Mouse (Mus musculus): ENCODE data around the gene Epop. TPM values are rescaled to one million over a fixed set of nuclear protein-coding genes. Genes with fewer than 3 reads are reported as not detected.
"Not testable (repeated sequence)": the region's sequence is repeated elsewhere in the genome, so short reads cannot be mapped to it uniquely, and the experiment has no call there.

Epop gene
- polyA plus RNA-seq, 1 experiment = 39.3 TPM

DNA sequence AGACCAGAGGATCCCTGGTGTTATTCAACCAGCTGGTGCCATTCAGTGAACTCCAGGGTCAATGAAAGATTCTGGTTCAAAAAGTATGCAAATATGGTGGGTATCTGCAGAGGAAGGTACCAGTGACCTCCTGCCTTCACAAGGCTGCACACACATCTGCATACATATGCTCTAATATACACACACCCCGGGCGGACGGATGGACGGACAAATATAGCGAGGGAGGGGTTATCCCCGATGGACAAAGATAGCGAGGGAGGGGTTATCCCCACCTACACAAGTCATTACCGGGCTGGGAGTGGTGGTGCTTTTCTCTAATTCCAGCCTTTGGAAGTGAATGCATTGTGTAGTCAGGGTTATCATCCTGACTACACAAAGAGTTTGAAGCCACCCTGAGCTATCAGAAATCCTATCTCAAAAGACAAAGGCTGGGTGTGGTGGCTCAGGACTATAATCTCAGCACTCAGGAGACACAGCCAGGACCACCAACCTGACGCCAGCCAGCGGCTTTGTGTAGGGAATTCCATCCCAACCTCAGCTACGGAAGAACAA, 6.0 kb upstream of the Epop start:
- 0 out of 2 replicates have a peak, but pooled peaks have one; percentile 9 for TF ChIP-seq EP300 (IDR thresholded peaks at IDR 0.05; ENCODE audit: insufficient read depth, low read depth, low read length)
- no peak for TF ChIP-seq POLR2A (IDR thresholded peaks at IDR 0.05; ENCODE audit: insufficient read depth, low read length)
- no peak for TF ChIP-seq CTCF (IDR thresholded peaks at IDR 0.05; ENCODE audit: low read depth, low read length)
- Histone ChIP-seq H3K4me1 (ENCODE audit: control insufficient read depth, insufficient read depth, low read length) (peaks cover 2% of the 10 kb centered on the region), H3K9me3 (replicated peaks; ENCODE audit: control insufficient read depth, insufficient read depth, low read length, poor library complexity, severe bottlenecking) (no peaks in the 10 kb centered on the region), H3K27ac (ENCODE audit: insufficient read depth, low read length) (peak overlapping the region; percentile 85), H3K27me3 (ENCODE audit: control insufficient read depth, insufficient read depth, low read length, poor library complexity, severe bottlenecking) (no peaks in the 10 kb centered on the region), H3K4me3 (ENCODE audit: low read depth, low read length) (no peak overlapping the region), H3K9ac (ENCODE audit: low read depth, poor library complexity, severe bottlenecking) (peak overlapping the region; percentile 19; the same call in 1 of the 2 replicates), H3K36me3 (ENCODE audit: control insufficient read depth, insufficient read depth, low read length, poor library complexity, severe bottlenecking) (no peaks in the 10 kb centered on the region)

DNA sequence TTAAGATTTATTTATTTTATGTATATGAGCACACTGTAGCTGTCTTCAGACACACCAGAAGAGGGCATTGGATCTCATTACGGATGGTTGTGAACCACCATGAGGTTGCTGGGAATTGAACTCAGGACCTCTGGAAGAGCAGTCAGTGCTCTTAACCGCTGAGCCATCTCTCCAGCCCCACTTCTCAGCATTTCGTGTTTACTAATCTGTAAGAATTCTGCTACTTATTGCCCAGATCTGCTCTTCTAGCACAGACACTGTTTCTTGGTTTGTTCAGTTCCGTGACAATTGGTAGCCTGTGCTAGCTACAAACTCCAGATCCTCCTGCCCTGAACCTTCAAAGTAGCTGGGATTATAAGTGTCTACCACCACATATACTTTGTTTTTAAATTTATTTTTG, 2.9 kb upstream of the Epop start:
- not testable (repeated sequence) for H3K27me3 ChIP-seq (ENCODE audit: control insufficient read depth, insufficient read depth, low read length, poor library complexity, severe bottlenecking); H3K9me3 ChIP-seq (replicated peaks; ENCODE audit: control insufficient read depth, insufficient read depth, low read length, poor library complexity, severe bottlenecking); H3K9ac ChIP-seq (ENCODE audit: low read depth, poor library complexity, severe bottlenecking); H3K27ac ChIP-seq (ENCODE audit: insufficient read depth, low read length); H3K36me3 ChIP-seq (ENCODE audit: control insufficient read depth, insufficient read depth, low read length, poor library complexity, severe bottlenecking); H3K4me3 ChIP-seq (ENCODE audit: low read depth, low read length); H3K4me1 ChIP-seq (ENCODE audit: control insufficient read depth, insufficient read depth, low read length)

GRCm38 (mm10) chr11:97631938-97632337, 2.4 kb upstream of the Epop start:
- Histone ChIP-seq H3K36me3 (ENCODE audit: control insufficient read depth, insufficient read depth, low read length, poor library complexity, severe bottlenecking) (peaks cover 9% of the 10 kb centered on the region; the same call in 1 of the 2 replicates), H3K4me1 (ENCODE audit: control insufficient read depth, insufficient read depth, low read length) (peaks cover 2% of the 10 kb centered on the region), H3K27me3 (ENCODE audit: control insufficient read depth, insufficient read depth, low read length, poor library complexity, severe bottlenecking) (no peaks in the 10 kb centered on the region), H3K9ac (ENCODE audit: low read depth, poor library complexity, severe bottlenecking) (0 out of 2 replicates have a peak overlapping the region, but pooled peaks have one; percentile 28), H3K4me3 (ENCODE audit: low read depth, low read length) (no peak overlapping the region), H3K27ac (ENCODE audit: insufficient read depth, low read length) (no peak overlapping the region), H3K9me3 (replicated peaks; ENCODE audit: control insufficient read depth, insufficient read depth, low read length, poor library complexity, severe bottlenecking) (no peaks in the 10 kb centered on the region)
- no peak for TF ChIP-seq POLR2A (IDR thresholded peaks at IDR 0.05; ENCODE audit: insufficient read depth, low read length)
- peak; percentile 44; the same call in 1 of the 2 replicates for TF ChIP-seq EP300 (IDR thresholded peaks at IDR 0.05; ENCODE audit: insufficient read depth, low read depth, low read length)
- TF ChIP-seq CTCF (IDR thresholded peaks at IDR 0.05; ENCODE audit: low read depth, low read length) = peak; percentile 98

DNA sequence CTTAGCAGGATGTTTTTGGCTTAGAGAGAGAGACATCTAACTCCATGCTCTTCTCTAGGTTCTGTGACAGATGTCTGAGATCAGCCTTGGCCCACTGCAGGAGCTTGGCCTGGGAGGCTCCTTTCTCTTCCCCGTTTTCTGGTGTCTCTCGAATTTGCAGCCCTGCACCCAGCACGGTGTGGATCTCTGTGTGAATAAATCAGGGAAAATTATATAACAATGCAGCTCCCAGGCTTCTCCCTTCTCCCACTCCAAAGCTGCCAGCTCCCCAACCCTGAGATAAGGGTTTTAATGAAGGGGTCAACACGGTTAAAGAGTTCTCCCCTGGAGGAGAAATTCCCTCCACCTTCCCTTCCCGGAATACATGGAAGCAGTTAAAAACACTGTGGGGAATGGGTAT, 2.0 kb upstream of the Epop start:
- Histone ChIP-seq H3K9me3 (replicated peaks; ENCODE audit: control insufficient read depth, insufficient read depth, low read length, poor library complexity, severe bottlenecking) (no peaks in the 10 kb centered on the region), H3K4me3 (ENCODE audit: low read depth, low read length) (no peak overlapping the region), H3K9ac (ENCODE audit: low read depth, poor library complexity, severe bottlenecking) (peak overlapping the region; percentile 28; the same call in 1 of the 2 replicates), H3K4me1 (ENCODE audit: control insufficient read depth, insufficient read depth, low read length) (peaks cover 2% of the 10 kb centered on the region), H3K36me3 (ENCODE audit: control insufficient read depth, insufficient read depth, low read length, poor library complexity, severe bottlenecking) (peaks cover 9% of the 10 kb centered on the region; the same call in 1 of the 2 replicates), H3K27ac (ENCODE audit: insufficient read depth, low read length) (no peak overlapping the region), H3K27me3 (ENCODE audit: control insufficient read depth, insufficient read depth, low read length, poor library complexity, severe bottlenecking) (no peaks in the 10 kb centered on the region)
- TF ChIP-seq EP300 (IDR thresholded peaks at IDR 0.05; ENCODE audit: insufficient read depth, low read depth, low read length) (no peak), CTCF (IDR thresholded peaks at IDR 0.05; ENCODE audit: low read depth, low read length) (no peak), POLR2A (IDR thresholded peaks at IDR 0.05; ENCODE audit: insufficient read depth, low read length) (no peak)

DNA sequence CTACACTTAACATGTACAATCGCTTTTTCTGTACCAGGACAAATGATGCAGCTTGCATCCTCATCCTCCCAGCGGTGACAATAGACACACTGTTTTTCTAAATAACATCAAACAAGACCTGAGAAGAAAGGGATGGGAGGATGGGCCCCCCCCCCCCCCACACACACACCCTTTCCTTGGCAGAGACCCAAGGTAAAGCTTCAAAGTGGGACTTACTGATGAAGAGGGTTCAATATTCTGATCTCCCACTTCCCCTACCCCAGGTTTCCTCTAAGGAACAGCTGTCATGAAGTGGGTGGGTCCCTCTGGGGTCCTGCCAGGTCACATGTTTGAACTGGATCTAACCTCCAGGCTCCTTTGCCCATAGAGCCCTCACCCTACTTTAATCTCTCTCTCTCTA, 1.5 kb upstream of the Epop start:
- Histone ChIP-seq H3K27me3 (ENCODE audit: control insufficient read depth, insufficient read depth, low read length, poor library complexity, severe bottlenecking) (no peaks in the 10 kb centered on the region), H3K9ac (ENCODE audit: low read depth, poor library complexity, severe bottlenecking) (peak overlapping the region; percentile 28), H3K4me1 (ENCODE audit: control insufficient read depth, insufficient read depth, low read length) (no peaks in the 10 kb centered on the region), H3K36me3 (ENCODE audit: control insufficient read depth, insufficient read depth, low read length, poor library complexity, severe bottlenecking) (peaks cover 9% of the 10 kb centered on the region; the same call in 1 of the 2 replicates), H3K9me3 (replicated peaks; ENCODE audit: control insufficient read depth, insufficient read depth, low read length, poor library complexity, severe bottlenecking) (no peaks in the 10 kb centered on the region), H3K4me3 (ENCODE audit: low read depth, low read length) (no peak overlapping the region), H3K27ac (ENCODE audit: insufficient read depth, low read length) (no peak overlapping the region)
- TF ChIP-seq POLR2A (IDR thresholded peaks at IDR 0.05; ENCODE audit: insufficient read depth, low read length) (no peak), CTCF (IDR thresholded peaks at IDR 0.05; ENCODE audit: low read depth, low read length) (no peak), EP300 (IDR thresholded peaks at IDR 0.05; ENCODE audit: insufficient read depth, low read depth, low read length) (no peak)

GRCm38 (mm10) chr11:97628568-97629518, 659 bp downstream of the Epop start:
- Histone ChIP-seq H3K27me3 (ENCODE audit: control insufficient read depth, insufficient read depth, low read length, poor library complexity, severe bottlenecking) (no peaks in the 10 kb centered on the region), H3K27ac (ENCODE audit: insufficient read depth, low read length) (peak overlapping the region; percentile 5; the same call in 1 of the 2 replicates)
- TF ChIP-seq POLR2A (IDR thresholded peaks at IDR 0.05; ENCODE audit: insufficient read depth, low read length) (no peak), EP300 (IDR thresholded peaks at IDR 0.05; ENCODE audit: insufficient read depth, low read depth, low read length) (no peak), CTCF (IDR thresholded peaks at IDR 0.05; ENCODE audit: low read depth, low read length) (no peak)

More at GRCm38 (mm10) chr11:97628568-97629518, 659 bp downstream of the Epop start:
- Histone ChIP-seq H3K9ac (ENCODE audit: low read depth, poor library complexity, severe bottlenecking) (peak overlapping the region; percentile 99), H3K4me1 (ENCODE audit: control insufficient read depth, insufficient read depth, low read length) (peaks cover 1% of the 10 kb centered on the region), H3K4me3 (ENCODE audit: low read depth, low read length) (peak overlapping the region; percentile 84), H3K36me3 (ENCODE audit: control insufficient read depth, insufficient read depth, low read length, poor library complexity, severe bottlenecking) (peaks cover 9% of the 10 kb centered on the region; the same call in 1 of the 2 replicates), H3K9me3 (replicated peaks; ENCODE audit: control insufficient read depth, insufficient read depth, low read length, poor library complexity, severe bottlenecking) (no peaks in the 10 kb centered on the region)
